Mouse (Mus musculus) heart, adult 2 months (tissue): ENCODE measurements around the gene Aip. TPM values are rescaled to one million over a fixed set of nuclear protein-coding genes. Genes with fewer than 3 reads are reported as not detected.

Source experiments
- DNase-seq, 2 experiments: peaks; one replicate each; pipeline ENCODE4 v3.0.0; 2021
- H3K27ac ChIP-seq: fragments of 200-600 bp; 2 replicates; pipeline ENCODE4 v1.8.1; 2022
- H3K27me3 ChIP-seq: fragments of 200-500 bp; 2 replicates; pipeline ENCODE4 v1.6.1; 2012; ENCODE audit warnings: mild to moderate bottlenecking, low read length, inconsistent platforms, mixed read lengths; ENCODE audit not compliant: control insufficient read depth, insufficient read depth
- H3K36me3 ChIP-seq: fragments of 200-500 bp; 2 replicates; pipeline ENCODE4 v1.6.1; 2012; ENCODE audit warnings: low read length, inconsistent platforms; ENCODE audit not compliant: control insufficient read depth, insufficient read depth
- H3K4me1 ChIP-seq: fragments of 200-500 bp; 2 replicates; pipeline ENCODE4 v1.6.1; 2011; ENCODE audit warnings: low read length; ENCODE audit not compliant: control insufficient read depth, insufficient read depth
- H3K4me3 ChIP-seq: fragments of 200-600 bp; 2 replicates; pipeline ENCODE4 v1.8.1; 2022
- H3K79me2 ChIP-seq: fragments of 200-500 bp; replicated peaks from 2 replicates; pipeline ENCODE4 v1.6.1; 2012; ENCODE audit warnings: mild to moderate bottlenecking, inconsistent platforms, low read length, moderate library complexity, mixed read lengths; ENCODE audit not compliant: control insufficient read depth, insufficient read depth
- H3K9ac ChIP-seq: fragments of 200-500 bp; 2 replicates; pipeline ENCODE4 v1.6.1; 2012; ENCODE audit warnings: low read depth, mild to moderate bottlenecking, control low read depth, inconsistent platforms, low read length, mixed read lengths
- CTCF ChIP-seq: fragments of 200-600 bp; IDR thresholded peaks from 2 replicates; pipeline ENCODE4 v1.8.1; 2022; ENCODE audit warnings: antibody characterized with exemption, mild to moderate bottlenecking, moderate library complexity
- EP300 ChIP-seq: fragments of 200-500 bp; IDR thresholded peaks from 2 replicates; pipeline ENCODE4 v1.6.1; 2011; ENCODE audit warnings: low read depth, low read length, control low read depth; ENCODE audit not compliant: insufficient read depth
- POLR2A ChIP-seq: fragments of 200-500 bp; IDR thresholded peaks from 2 replicates; pipeline ENCODE4 v1.6.1; 2011; ENCODE audit warnings: mild to moderate bottlenecking, low read depth, low read length, control low read depth; ENCODE audit not compliant: insufficient read depth
- WGBS: fragments of 180-500 bp; shearing (Covaris S2); methylation state at CpG from one replicate; pipeline ENCODE4 v1.1.7; 2018; 5-methylcytosine and 5-hydroxymethylcytosine counted together
- intact Hi-C: fragments of 180-260 bp; cut with DNase I; formaldehyde crosslinking; loops from one replicate; pipeline ENCODE4 v1.15.1; 2025
- long read RNA-seq: library from polyadenylated mRNA; stranded (forward); transcript quantifications from one replicate; pipeline ENCODE4 v2.0.0, GENCODE M21; 2021
- polyA plus RNA-seq: library from polyadenylated mRNA; depleted of rRNA; stranded (reverse); fragments of >200 nt; gene quantifications from 2 replicates; pipeline ENCODE4 v1.2.3, GENCODE M21; 2012; rRNA removed
- total RNA-seq, 2 experiments: library from RNA; stranded (reverse); gene quantifications; 2 replicates each; pipeline ENCODE4 v1.2.3; 2021

Gene Aip
- 10 to 100 TPM; 55.1 to 60.6 TPM for total RNA-seq
- 69.4 and 82.1 TPM in 2 replicates for polyA plus RNA-seq
- long read RNA-seq, transcript Aip-201 (6 exons, 1,261 nt): major isoform, 59 of 63 reads
- long read RNA-seq, partial matches to known transcripts: 4 of 63 reads
- long read RNA-seq, other reads (novel, unspliced or antisense): 0 of 63 reads

DNA sequence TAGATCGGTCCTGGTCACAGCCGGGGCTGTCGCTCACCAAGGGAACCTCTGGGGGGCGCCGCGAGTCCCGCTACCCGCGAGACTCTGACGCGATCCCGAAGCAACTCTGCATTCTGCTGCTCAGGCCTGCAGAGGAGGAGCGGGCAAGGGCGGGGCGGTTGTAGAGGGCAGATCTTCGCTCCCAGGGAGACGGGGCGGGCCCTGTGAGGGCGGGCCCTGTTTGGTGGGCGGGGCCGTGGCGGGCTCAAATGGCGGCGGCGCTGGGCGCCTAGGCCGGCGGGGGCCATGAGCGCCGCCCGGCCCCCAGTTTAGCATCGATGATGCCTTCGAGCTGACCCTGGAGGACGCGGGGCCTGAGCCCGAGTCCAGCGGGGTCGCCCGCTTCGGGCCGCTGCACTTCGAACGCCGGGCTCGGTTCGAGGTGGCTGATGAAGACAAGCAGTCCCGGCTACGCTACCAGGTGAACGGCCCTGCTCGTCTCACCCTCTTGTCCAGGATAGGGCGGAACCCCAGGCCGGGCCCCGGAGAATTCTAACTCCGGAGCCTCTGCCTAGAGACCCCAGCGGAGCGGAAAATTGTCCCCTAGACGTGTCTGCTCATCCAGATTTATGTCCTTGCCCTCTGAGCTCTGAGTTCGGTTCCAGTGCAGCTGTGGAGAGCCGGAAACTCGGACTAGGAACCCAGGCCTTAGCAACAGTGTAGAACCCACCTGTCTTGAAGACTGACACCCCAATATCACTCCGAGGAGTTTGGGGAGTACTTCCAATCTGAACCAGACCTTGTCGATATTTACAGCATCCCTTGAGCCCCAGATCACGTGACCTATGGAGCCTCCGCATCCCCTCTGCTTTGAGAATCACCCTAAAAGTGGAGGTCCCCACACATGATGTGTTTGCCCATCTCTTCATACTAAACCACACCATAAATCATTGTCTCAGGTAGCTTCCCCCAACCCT lies at the start of gene Aip:
Aip (minus strand) TSS at position 118 of the 956 bp plus-strand sequence.
- Histone ChIP-seq H3K27me3 (no peaks in the 10 kb centered on the region), H3K4me1 (peaks cover 5% of the 10 kb centered on the region), H3K4me3 (peak within 1 kb of the TSS; percentile 77), H3K27ac (peak within 1 kb of the TSS; percentile 89), H3K79me2 (peaks cover 2% of the 10 kb centered on the region), H3K36me3 (no peaks in the 10 kb centered on the region), H3K9ac (peak within 1 kb of the TSS; percentile 92)
- WGBS: 1% methylated on average over 60 of the region's 64 CpGs
- TF ChIP-seq EP300: 0 out of 2 replicates have a peak, but pooled peaks have one; percentile 63
- peak; percentile 65 for TF ChIP-seq POLR2A
- peak; percentile 64 for TF ChIP-seq CTCF
- DNase-seq: peak; percentile 98 to 99
- intact Hi-C loops: loop anchor here (2.0 to 5.0 kb wide), 3 partner anchors 37 to 101 kb away; partner anchors contain the start of genes Rad9a and Rps6kb2

GRCm38 (mm10) chr19:4172925-4173324 lies 47.3 kb upstream of the Aip start:
- TF ChIP-seq EP300 (no peak), CTCF (peak; percentile 51), POLR2A (0 out of 2 replicates have a peak, but pooled peaks have one; percentile 23)
- Histone ChIP-seq H3K4me1 (peaks cover 10% of the 10 kb centered on the region), H3K9ac (peak overlapping the region; percentile 6; the same call in 1 of the 2 replicates), H3K4me3 (no peak overlapping the region), H3K27ac (peak overlapping the region; percentile 92), H3K79me2 (no peaks in the 10 kb centered on the region), H3K27me3 (no peaks in the 10 kb centered on the region), H3K36me3 (no peaks in the 10 kb centered on the region)
- intact Hi-C loops: no loop called here
- DNase-seq: peak in 1 of 2 experiments; percentile 34
- WGBS: 60% methylated on average over 11 of the region's 11 CpGs

- H3K36me3 ChIP-seq: no peaks in the 10 kb centered on the region
- intact Hi-C loops: loop anchor here (2.0 kb wide), 1 partner anchor 57 kb away; no protein-coding TSS in a partner anchor
- peak overlapping the region; percentile 92 for H3K27ac ChIP-seq
- no peaks in the 10 kb centered on the region for H3K27me3 ChIP-seq
- peak overlapping the region; percentile 52 for H3K9ac ChIP-seq
- DNase-seq: peak; percentile 65 to 73
- no peaks in the 10 kb centered on the region for H3K79me2 ChIP-seq
- TF ChIP-seq CTCF: no peak
- TF ChIP-seq EP300: peak; percentile 54; the same call in 1 of the 2 replicates
- peak; percentile 49; the same call in 1 of the 2 replicates for TF ChIP-seq POLR2A
- peaks cover 10% of the 10 kb centered on the region for H3K4me1 ChIP-seq
- peak overlapping the region; percentile 12; the same call in 1 of the 2 replicates for H3K4me3 ChIP-seq
- 21% methylated on average over 13 of the region's 13 CpGs for WGBS
Measured at GRCm38 (mm10) chr19:4171393-4172290, 46.0 kb upstream of the Aip start.

DNA sequence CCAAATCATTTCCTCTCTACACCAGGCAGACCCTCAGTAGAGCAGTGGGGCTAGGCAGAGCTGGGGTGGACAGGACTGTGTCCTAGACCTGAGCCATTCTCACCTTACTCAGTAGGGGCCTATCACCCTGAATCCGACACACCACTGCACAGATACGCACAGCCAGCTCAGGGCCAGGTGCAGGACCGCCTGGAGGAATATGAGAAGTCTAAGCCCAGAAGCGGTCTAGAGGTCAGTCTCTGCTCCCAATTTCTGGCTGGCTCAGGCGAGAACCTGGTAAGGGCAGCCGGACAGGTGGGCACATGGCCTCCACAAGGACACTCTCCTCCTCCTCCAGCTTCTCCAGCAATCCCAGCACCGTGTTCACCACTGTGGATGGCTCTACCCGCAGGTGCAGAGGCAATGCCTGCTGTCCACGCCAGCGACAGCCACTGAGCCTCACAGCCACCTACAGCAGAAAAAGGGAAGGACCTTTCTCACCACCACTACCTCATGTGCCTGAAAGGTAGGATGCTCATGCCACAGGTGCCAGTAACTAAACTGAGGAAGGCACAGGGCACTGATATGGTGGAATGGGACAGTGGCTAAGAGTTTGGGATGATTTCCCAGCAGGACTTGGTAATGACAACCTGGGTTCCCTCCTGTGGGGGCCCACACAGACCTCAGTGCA lies 45.2 kb upstream of the Aip start:
- peak in 1 of 2 experiments; percentile 30 for DNase-seq
- H3K9ac ChIP-seq: peak overlapping the region; percentile 52; the same call in 1 of the 2 replicates
- H3K4me3 ChIP-seq: no peak overlapping the region
- TF ChIP-seq CTCF: no peak
- TF ChIP-seq POLR2A: no peak
- no peak for TF ChIP-seq EP300
- WGBS: 81% methylated on average over 10 of the region's 10 CpGs
- H3K4me1 ChIP-seq: peaks cover 8% of the 10 kb centered on the region
- H3K36me3 ChIP-seq: no peaks in the 10 kb centered on the region
- intact Hi-C loops: loop anchor here (1.0 to 2.0 kb wide), 2 partner anchors 21 to 58 kb away; partner anchors contain the start of gene Ppp1ca
- no peaks in the 10 kb centered on the region for H3K27me3 ChIP-seq
- H3K27ac ChIP-seq: peak overlapping the region; percentile 92
- H3K79me2 ChIP-seq: no peaks in the 10 kb centered on the region

GRCm38 (mm10) chr19:4169810-4170209 lies 44.2 kb upstream of the Aip start:
- H3K79me2 ChIP-seq: no peaks in the 10 kb centered on the region
- no peak for DNase-seq
- peak overlapping the region; percentile 60 for H3K4me3 ChIP-seq
- no peaks in the 10 kb centered on the region for H3K36me3 ChIP-seq
- intact Hi-C loops: loop anchor here (1.0 to 2.0 kb wide), 2 partner anchors 22 to 59 kb away; partner anchors contain the start of gene Ppp1ca
- peaks cover 6% of the 10 kb centered on the region for H3K4me1 ChIP-seq
- H3K27ac ChIP-seq: peak overlapping the region; percentile 92
- no peak for TF ChIP-seq POLR2A
- peak overlapping the region; percentile 86 for H3K9ac ChIP-seq
- no peaks in the 10 kb centered on the region for H3K27me3 ChIP-seq
- 5% methylated on average over 27 of the region's 27 CpGs for WGBS
